Mouse (Mus musculus): ENCODE data around the gene Naa15. TPM values are rescaled to one million over a fixed set of nuclear protein-coding genes. Genes with fewer than 3 reads are reported as not detected.

The Naa15 gene
- total and polyA plus RNA-seq, 3 experiments, result 27.6 to 95.3 (median 59.0) TPM

GRCm38 (mm10) chr3:51484370-51484769 lies 69.4 kb downstream of the Naa15 start:
- H3K79me2 ChIP-seq (replicated peaks; ENCODE audit: control insufficient read depth, extremely low read depth, insufficient read depth, poor library complexity, severe bottlenecking), result peaks cover 15% of the 10 kb centered on the region
- peaks cover 0 to 18% of the 10 kb centered on the region in 2 experiments for H3K36me3 ChIP-seq (replicated peaks in 1 of 2; ENCODE audit: control insufficient read depth in 1 of 2, insufficient read depth in 1 of 2, low read length in 1 of 2)
- peak overlapping the region; percentile 86 for H3K4me2 ChIP-seq (ENCODE audit: insufficient read depth, low read depth, poor library complexity, severe bottlenecking)
- peak overlapping the region; percentile 47 for H3K27ac ChIP-seq (ENCODE audit: insufficient read depth, low read depth)
- peak overlapping the region; percentile 77 for H3K9ac ChIP-seq (ENCODE audit: insufficient read depth, low read depth)
- no peaks in the 10 kb centered on the region for H3K27me3 ChIP-seq (replicated peaks)
- H3K4me3 ChIP-seq (replicated peaks in 1 of 3; ENCODE audit: low read depth in 2 of 3, low read length in 2 of 3, poor library complexity in 1 of 3), result peak overlapping the region; percentile 96 to 98 (median 97)
- in situ Hi-C loops (cut with MboI; ENCODE audit: low pct_ligation_motif_present, low pct_unique_long_range_greater_than_20kb, low sequenced_read_pairs) (loop anchor here (10.0 kb wide), 3 partner anchors 160 to 760 kb away; no protein-coding TSS in a partner anchor), dilution Hi-C loops (cut with MboI; ENCODE audit: extremely low pct_ligation_motif_present, extremely low pct_unique_long_range_greater_than_20kb, low sequenced_read_pairs) (no loop called here)
- DNase-seq (ENCODE audit: extremely low read depth), result no peak
- H3K4me1 ChIP-seq (ENCODE audit: control insufficient read depth in 1 of 2, insufficient read depth in 2 of 2), result peaks cover 6 to 41% of the 10 kb centered on the region in 2 experiments; a peak in 3 of 4 replicates
- H3K9me3 ChIP-seq (replicated peaks; ENCODE audit: low read length), result no peaks in the 10 kb centered on the region
- TF ChIP-seq CHD1 (IDR thresholded peaks at IDR 0.05; ENCODE audit: low read depth, low read length) (0 out of 2 replicates have a peak, but pooled peaks have one; percentile 56), TBP (conservative IDR thresholded peaks at IDR 0.05; ENCODE audit: low read depth, low read length) (no peak), MEF2A (IDR thresholded peaks at IDR 0.05; ENCODE audit: borderline replicate concordance, low read depth, low read length) (no peak), BHLHE40 (IDR thresholded peaks at IDR 0.05; ENCODE audit: low read depth, low read length) (no peak), SIN3A (IDR thresholded peaks at IDR 0.05; ENCODE audit: low read length) (peak; percentile 72; the same call in 1 of the 2 replicates), UBTF (IDR thresholded peaks at IDR 0.05; ENCODE audit: low read depth, low read length) (no peak; the same call in 1 of the 2 replicates), USF2 (conservative IDR thresholded peaks at IDR 0.05; ENCODE audit: low read depth, low read length) (no peak)

- Histone ChIP-seq H3K9ac (ENCODE audit: insufficient read depth, low read depth) (peak overlapping the region; percentile 77), H3K4me2 (ENCODE audit: insufficient read depth, low read depth, poor library complexity, severe bottlenecking) (peak overlapping the region; percentile 86), H3K27me3 (replicated peaks) (no peaks in the 10 kb centered on the region), H3K36me3 (replicated peaks in 1 of 2; ENCODE audit: control insufficient read depth in 1 of 2, insufficient read depth in 1 of 2, low read length in 1 of 2) (peaks cover 0 to 20% of the 10 kb centered on the region in 2 experiments), H3K9me3 (replicated peaks; ENCODE audit: low read length) (no peaks in the 10 kb centered on the region), H3K4me1 (ENCODE audit: control insufficient read depth in 1 of 2, insufficient read depth in 2 of 2) (peaks cover 6 to 46% of the 10 kb centered on the region in 2 experiments; a peak in 3 of 4 replicates), H3K4me3 (replicated peaks in 1 of 3; ENCODE audit: low read depth in 2 of 3, low read length in 2 of 3, poor library complexity in 1 of 3) (peak overlapping the region; percentile 96 to 98 (median 97)), H3K79me2 (replicated peaks; ENCODE audit: control insufficient read depth, extremely low read depth, insufficient read depth, poor library complexity, severe bottlenecking) (peaks cover 18% of the 10 kb centered on the region), H3K27ac (ENCODE audit: insufficient read depth, low read depth) (no peak overlapping the region)
- in situ Hi-C loops (cut with MboI; ENCODE audit: low pct_ligation_motif_present, low pct_unique_long_range_greater_than_20kb, low sequenced_read_pairs), result loop anchor here (10.0 kb wide), 3 partner anchors 159 to 759 kb away; no protein-coding TSS in a partner anchor
- no peak for TF ChIP-seq POLR2AphosphoS2 (IDR thresholded peaks at IDR 0.05; ENCODE audit: low read depth, low read length)
- TF ChIP-seq RCOR1 (conservative IDR thresholded peaks at IDR 0.05; ENCODE audit: low read depth, low read length), result no peak
- no peak for TF ChIP-seq ZMIZ1 (IDR thresholded peaks at IDR 0.05; ENCODE audit: low read depth, low read length)
- no peak for TF ChIP-seq CHD2 (IDR thresholded peaks at IDR 0.05; ENCODE audit: low read length)
- no peak for TF ChIP-seq NRF1 (IDR thresholded peaks at IDR 0.05; ENCODE audit: low read depth, low read length)
- no peak for TF ChIP-seq MXI1 (IDR thresholded peaks at IDR 0.05; ENCODE audit: low read depth, low read length)
- TF ChIP-seq MAX (IDR thresholded peaks at IDR 0.05; ENCODE audit: low read length), result no peak
- TF ChIP-seq UBTF (IDR thresholded peaks at IDR 0.05; ENCODE audit: low read depth, low read length), result no peak
- TF ChIP-seq IRF4 (IDR thresholded peaks at IDR 0.05; ENCODE audit: low read depth, low read length), result no peak
- no peak for TF ChIP-seq USF1 (IDR thresholded peaks at IDR 0.05; ENCODE audit: low read depth, low read length)
- TF ChIP-seq MAFK (IDR thresholded peaks at IDR 0.05; ENCODE audit: insufficient replicate concordance, low read length), result no peak
- no peak for TF ChIP-seq PAX5 (IDR thresholded peaks at IDR 0.05; ENCODE audit: low read length)
- TF ChIP-seq POLR2A (IDR thresholded peaks at IDR 0.05; ENCODE audit: low read depth, low read length), result no peak
- no peak for TF ChIP-seq SMC3 (IDR thresholded peaks at IDR 0.05; ENCODE audit: low read depth, low read length)
- TF ChIP-seq CTCF (conservative IDR thresholded peaks at IDR 0.05 in 1 of 2, IDR thresholded peaks at IDR 0.05 in 1 of 2; ENCODE audit: low read depth in 2 of 2, low read length in 2 of 2), result no peak
- TF ChIP-seq ZKSCAN1 (IDR thresholded peaks at IDR 0.05; ENCODE audit: borderline replicate concordance, low read depth, low read length), result no peak
- TF ChIP-seq SIN3A (IDR thresholded peaks at IDR 0.05; ENCODE audit: low read length), result no peak
- dilution Hi-C loops (cut with MboI; ENCODE audit: extremely low pct_ligation_motif_present, extremely low pct_unique_long_range_greater_than_20kb, low sequenced_read_pairs), result no loop called here
- DNase-seq (ENCODE audit: extremely low read depth), result no peak
Measured at GRCm38 (mm10) chr3:51485347-51485746, 70.4 kb downstream of the Naa15 start.

All from CH12.LX (cell line).